Mouse (Mus musculus) heart, adult 2 months (tissue): ENCODE data around the gene Nckap5.

Experiments
- CTCF ChIP-seq: fragments of 200-600 bp; IDR thresholded peaks from 2 replicates; pipeline ENCODE4 v1.8.1; 2022; ENCODE audit warnings: antibody characterized with exemption, mild to moderate bottlenecking, moderate library complexity
- EP300 ChIP-seq: fragments of 200-500 bp; IDR thresholded peaks from 2 replicates; pipeline ENCODE4 v1.6.1; 2011; ENCODE audit warnings: low read depth, low read length, control low read depth; ENCODE audit not compliant: insufficient read depth
- POLR2A ChIP-seq: fragments of 200-500 bp; IDR thresholded peaks from 2 replicates; pipeline ENCODE4 v1.6.1; 2011; ENCODE audit warnings: mild to moderate bottlenecking, low read depth, low read length, control low read depth; ENCODE audit not compliant: insufficient read depth

DNA sequence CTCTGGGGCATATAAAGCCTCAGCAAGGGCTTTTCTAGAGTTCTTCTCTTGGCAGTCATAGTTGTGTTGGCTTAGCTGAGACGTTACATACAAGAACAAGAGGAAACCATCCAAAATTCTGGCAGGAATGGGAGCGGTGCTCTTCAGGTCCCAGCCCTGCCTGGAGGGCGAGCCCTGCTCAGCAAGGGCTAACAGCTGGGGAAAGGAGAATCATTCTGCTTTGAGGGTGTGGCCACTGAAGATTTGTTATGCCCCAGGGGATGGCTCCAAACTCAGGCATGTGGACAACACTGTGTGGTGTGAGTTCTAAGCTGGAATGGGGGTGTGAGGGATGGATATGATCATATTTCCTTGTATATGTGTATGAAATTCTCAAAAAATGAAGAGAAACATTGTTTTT is 779.1 kb downstream of the Nckap5 start:
- TF ChIP-seq EP300 (no peak), CTCF (no peak), POLR2A (no peak)
